Mouse (Mus musculus) ES-Bruce4 (cell line): ENCODE measurements around the gene Nrn1.

Experiments
- CTCF ChIP-seq: IDR thresholded peaks from one replicate; pipeline ENCODE4 v1.8.1; 2011; ENCODE audit warnings: low read depth, low read length
- POLR2A ChIP-seq: IDR thresholded peaks from one replicate; pipeline ENCODE4 v1.8.1; 2011; ENCODE audit warnings: low read length; ENCODE audit not compliant: insufficient read depth

GRCm38 (mm10) chr13:36731931-36732461 is 2.9 kb downstream of the Nrn1 start:
- no peak for TF ChIP-seq CTCF
- TF ChIP-seq POLR2A = no peak
